Mouse (Mus musculus) liver, embryonic 11.5 days (tissue): Measurements from ENCODE around the gene Kl. TPM values are rescaled to one million over a fixed set of nuclear protein-coding genes. Genes with fewer than 3 reads are reported as not detected.

Experiments
- ATAC-seq: fragments of 200-750 bp; cut with Nextera tagmentation; replicated peaks from 2 replicates; pipeline ENCODE4 v1.8.0; 2017; ENCODE audit warnings: moderate number of reproducible peaks, mild to moderate bottlenecking, moderate TSS enrichment, moderate library complexity; ENCODE audit not compliant: low FRiP score
- DNase-seq: peaks from one replicate; pipeline ENCODE4 v3.0.0-alpha.2; 2017; ENCODE audit warnings: low spot score
- H3K27ac ChIP-seq: fragments of 300-500 bp; sonication (generic); 2 replicates; pipeline ENCODE4 v1.5.1; 2014; ENCODE audit warnings: mild to moderate bottlenecking, low read depth, low read length, control low read depth
- H3K27me3 ChIP-seq: fragments of 300-500 bp; sonication (generic); replicated peaks from 2 replicates; pipeline ENCODE4 v1.6.1; 2014; ENCODE audit warnings: low read length, mixed read lengths; ENCODE audit not compliant: control insufficient read depth, insufficient read depth
- H3K36me3 ChIP-seq: fragments of 300-500 bp; sonication (generic); 2 replicates; pipeline ENCODE4 v1.6.1; 2014; ENCODE audit warnings: mild to moderate bottlenecking, low read length, moderate library complexity, mixed read lengths; ENCODE audit not compliant: control insufficient read depth, insufficient read depth
- H3K4me1 ChIP-seq: fragments of 300-500 bp; sonication (generic); replicated peaks from 2 replicates; pipeline ENCODE4 v1.6.1; 2014; ENCODE audit warnings: low read length, mixed read lengths; ENCODE audit not compliant: control insufficient read depth, insufficient read depth
- H3K4me2 ChIP-seq: fragments of 300-500 bp; sonication (generic); 2 replicates; pipeline ENCODE4 v1.6.1; 2014; ENCODE audit warnings: mild to moderate bottlenecking, control low read depth, moderate library complexity
- H3K4me3 ChIP-seq: fragments of 300-500 bp; sonication (generic); 2 replicates; pipeline ENCODE4 v1.5.1; 2014; ENCODE audit warnings: low read depth, low read length, control low read depth
- H3K9ac ChIP-seq: fragments of 300-500 bp; sonication (generic); 2 replicates; pipeline ENCODE4 v1.6.1; 2014; ENCODE audit warnings: low read depth, low read length, control low read depth
- H3K9me3 ChIP-seq: fragments of 300-500 bp; sonication (generic); 2 replicates; pipeline ENCODE4 v1.6.1; 2016; ENCODE audit warnings: low read length, inconsistent platforms, mixed read lengths; ENCODE audit not compliant: control insufficient read depth
- WGBS: fragments of 180-500 bp; shearing (Covaris S2); extraction: QIAGEN DNeasy Blood & Tissue Kit; methylation state at CpG from one replicate; pipeline ENCODE4 v1.1.7; 2014; 5-methylcytosine and 5-hydroxymethylcytosine counted together
- polyA plus RNA-seq: library from polyadenylated mRNA; unstranded; fragments of >200 nt; fragmentation: Nextera tagmentation; extraction: Ambion mirVana; gene quantifications from 2 replicates; pipeline ENCODE4 v1.2.1, GENCODE M21; 2014

The Kl gene
- polyA plus RNA-seq, 1 experiment from 2014 or later: not detected

DNA sequence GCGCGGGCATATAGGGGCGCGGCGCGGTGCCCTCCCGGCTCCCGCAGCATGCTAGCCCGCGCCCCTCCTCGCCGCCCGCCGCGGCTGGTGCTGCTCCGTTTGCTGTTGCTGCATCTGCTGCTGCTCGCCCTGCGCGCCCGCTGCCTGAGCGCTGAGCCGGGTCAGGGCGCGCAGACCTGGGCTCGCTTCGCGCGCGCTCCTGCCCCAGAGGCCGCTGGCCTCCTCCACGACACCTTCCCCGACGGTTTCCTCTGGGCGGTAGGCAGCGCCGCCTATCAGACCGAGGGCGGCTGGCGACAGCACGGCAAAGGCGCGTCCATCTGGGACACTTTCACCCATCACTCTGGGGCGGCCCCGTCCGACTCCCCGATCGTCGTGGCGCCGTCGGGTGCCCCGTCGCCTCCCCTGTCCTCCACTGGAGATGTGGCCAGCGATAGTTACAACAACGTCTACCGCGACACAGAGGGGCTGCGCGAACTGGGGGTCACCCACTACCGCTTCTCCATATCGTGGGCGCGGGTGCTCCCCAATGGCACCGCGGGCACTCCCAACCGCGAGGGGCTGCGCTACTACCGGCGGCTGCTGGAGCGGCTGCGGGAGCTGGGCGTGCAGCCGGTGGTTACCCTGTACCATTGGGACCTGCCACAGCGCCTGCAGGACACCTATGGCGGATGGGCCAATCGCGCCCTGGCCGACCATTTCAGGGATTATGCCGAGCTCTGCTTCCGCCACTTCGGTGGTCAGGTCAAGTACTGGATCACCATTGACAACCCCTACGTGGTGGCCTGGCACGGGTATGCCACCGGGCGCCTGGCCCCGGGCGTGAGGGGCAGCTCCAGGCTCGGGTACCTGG lies 488 bp downstream of the Kl start:
- H3K36me3 ChIP-seq: no peaks in the 10 kb centered on the region
- peak overlapping the region; percentile 66 for H3K4me2 ChIP-seq
- no peaks in the 10 kb centered on the region for H3K9me3 ChIP-seq
- no peak overlapping the region for H3K9ac ChIP-seq
- DNase-seq (peak; percentile 48), ATAC-seq (peak; percentile 20; the same call in 1 of the 2 replicates)
- 4% methylated on average over 89 of the region's 89 CpGs for WGBS
- H3K27me3 ChIP-seq: peaks cover 35% of the 10 kb centered on the region
- H3K4me1 ChIP-seq: no peaks in the 10 kb centered on the region
- H3K27ac ChIP-seq: no peak overlapping the region
- H3K4me3 ChIP-seq: peak overlapping the region; percentile 49

GRCm38 (mm10) chr5:150954791-150955190 lies 2.4 kb downstream of the Kl start:
- H3K9ac ChIP-seq: no peak overlapping the region
- ATAC-seq (no peak), DNase-seq (no peak)
- H3K27me3 ChIP-seq: peaks cover 35% of the 10 kb centered on the region
- no peak overlapping the region for H3K4me2 ChIP-seq
- H3K27ac ChIP-seq: no peak overlapping the region
- H3K9me3 ChIP-seq: no peaks in the 10 kb centered on the region
- H3K4me3 ChIP-seq: no peak overlapping the region
- no peaks in the 10 kb centered on the region for H3K4me1 ChIP-seq
- WGBS: 76% methylated on average over 9 of the region's 9 CpGs
- H3K36me3 ChIP-seq: no peaks in the 10 kb centered on the region

- H3K4me2 ChIP-seq: no peak overlapping the region
- no peaks in the 10 kb centered on the region for H3K9me3 ChIP-seq
- H3K4me3 ChIP-seq: no peak overlapping the region
- H3K36me3 ChIP-seq: no peaks in the 10 kb centered on the region
- H3K27me3 ChIP-seq: 0 out of 2 replicates have a peak, but pooled peaks cover 3% of the 10 kb centered on the region
- ATAC-seq: no peak
- no peaks in the 10 kb centered on the region for H3K4me1 ChIP-seq
- WGBS: 77% methylated on average over 1 of the region's 1 CpGs
- no peak for DNase-seq
- H3K9ac ChIP-seq: no peak overlapping the region
- H3K27ac ChIP-seq: no peak overlapping the region
Measured at GRCm38 (mm10) chr5:150959861-150960260, 7.5 kb downstream of the Kl start.

- no peak overlapping the region for H3K27ac ChIP-seq
- ATAC-seq: no peak
Measured at GRCm38 (mm10) chr5:150961615-150962014, 9.2 kb downstream of the Kl start.

GRCm38 (mm10) chr5:150962756-150963155 lies 10.3 kb downstream of the Kl start:
- H3K9ac ChIP-seq: no peak overlapping the region
- ATAC-seq (no peak), DNase-seq (no peak)
- no peak overlapping the region for H3K27ac ChIP-seq
- H3K27me3 ChIP-seq: no peaks in the 10 kb centered on the region
- no peak overlapping the region for H3K4me2 ChIP-seq
- WGBS: 71% methylated on average over 1 of the region's 1 CpGs
- no peaks in the 10 kb centered on the region for H3K36me3 ChIP-seq
- no peaks in the 10 kb centered on the region for H3K9me3 ChIP-seq
- no peak overlapping the region for H3K4me3 ChIP-seq
- H3K4me1 ChIP-seq: no peaks in the 10 kb centered on the region

More at GRCm38 (mm10) chr5:150961615-150962014, 9.2 kb downstream of the Kl start:
- H3K27me3 ChIP-seq: no peaks in the 10 kb centered on the region
- H3K9me3 ChIP-seq: no peaks in the 10 kb centered on the region
- DNase-seq: no peak
- no peak overlapping the region for H3K4me2 ChIP-seq
- no peaks in the 10 kb centered on the region for H3K36me3 ChIP-seq
- H3K4me3 ChIP-seq: no peak overlapping the region
- H3K4me1 ChIP-seq: no peaks in the 10 kb centered on the region
- 85% methylated on average over 1 of the region's 1 CpGs for WGBS
- H3K9ac ChIP-seq: no peak overlapping the region

DNA sequence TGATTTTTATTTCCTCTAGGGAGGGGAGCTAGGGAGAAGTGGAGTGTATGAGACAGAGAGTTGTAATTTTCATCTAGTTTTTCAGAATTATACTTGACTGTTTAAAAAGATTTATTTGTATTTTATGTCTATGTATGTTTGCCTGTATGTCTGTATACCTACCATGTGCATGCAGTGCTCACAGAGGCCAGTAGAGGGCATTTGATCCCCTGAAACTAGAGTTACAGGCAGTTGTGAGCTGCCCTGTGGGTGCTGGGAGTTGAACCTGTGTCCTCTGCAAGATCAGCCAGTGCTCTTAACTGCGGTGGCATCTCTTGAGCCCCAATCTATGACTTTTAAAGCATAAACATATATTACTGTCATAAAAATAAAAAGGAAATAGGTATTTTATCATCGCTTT lies 15.5 kb downstream of the Kl start:
- H3K4me2 ChIP-seq: no peak overlapping the region
- no peaks in the 10 kb centered on the region for H3K36me3 ChIP-seq
- ATAC-seq (no peak), DNase-seq (no peak)
- H3K9me3 ChIP-seq: peaks cover 3% of the 10 kb centered on the region; the same call in 1 of the 2 replicates
- whole genome bisulfite sequencing: 94% methylated on average over 2 of the region's 2 CpGs
- H3K4me3 ChIP-seq: no peak overlapping the region
- H3K9ac ChIP-seq: no peak overlapping the region
- H3K4me1 ChIP-seq: no peaks in the 10 kb centered on the region
- H3K27me3 ChIP-seq: no peaks in the 10 kb centered on the region
- H3K27ac ChIP-seq: no peak overlapping the region

DNA sequence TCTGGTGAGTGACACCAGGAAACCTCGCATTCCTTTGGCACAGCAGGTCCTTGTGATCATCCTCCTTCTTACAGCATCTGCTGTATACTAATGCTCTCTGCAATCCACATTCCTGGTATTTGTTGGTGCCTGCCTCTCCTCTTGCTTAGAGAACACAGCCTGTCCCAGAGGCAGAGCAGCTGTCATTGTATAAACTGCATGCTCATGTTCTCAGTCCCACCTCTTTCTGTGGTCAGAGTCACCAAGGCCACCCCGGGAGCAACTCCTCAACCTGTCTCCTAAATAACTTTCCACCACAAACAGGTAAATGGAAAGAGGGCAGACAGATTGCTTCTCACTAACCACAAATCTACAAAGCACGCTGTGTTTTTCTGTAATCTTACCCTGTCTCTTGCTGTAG lies 18.1 kb downstream of the Kl start:
- ATAC-seq: no peak
- Histone ChIP-seq H3K27ac (no peak overlapping the region), H3K9ac (no peak overlapping the region), H3K4me3 (no peak overlapping the region), H3K9me3 (peaks cover 3% of the 10 kb centered on the region; the same call in 1 of the 2 replicates), H3K27me3 (no peaks in the 10 kb centered on the region), H3K36me3 (no peaks in the 10 kb centered on the region), H3K4me2 (no peak overlapping the region), H3K4me1 (no peaks in the 10 kb centered on the region)
- no peak for DNase-seq
- WGBS: 52% methylated on average over 3 of the region's 3 CpGs

DNA sequence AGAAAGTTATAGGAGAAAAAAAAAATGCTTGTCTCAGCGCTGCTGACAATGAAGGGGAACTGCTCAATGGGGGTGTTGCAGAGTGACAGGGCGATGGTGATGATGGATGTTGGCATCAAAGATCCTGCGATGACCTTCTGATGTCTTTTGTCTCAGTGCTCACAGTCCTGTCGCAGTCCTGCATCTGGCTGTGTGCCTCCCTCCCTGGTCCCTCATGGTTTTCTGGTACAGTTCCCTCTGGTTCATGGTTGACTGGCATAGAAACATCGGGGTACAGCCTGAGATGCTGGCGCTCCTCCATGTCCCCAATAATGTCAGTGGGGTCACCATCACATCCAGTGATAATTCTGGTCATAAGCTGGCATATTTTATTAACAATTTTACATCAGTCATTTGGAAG lies 18.7 kb downstream of the Kl start:
- no peak for DNase-seq
- Histone ChIP-seq H3K27ac (no peak overlapping the region), H3K4me1 (no peaks in the 10 kb centered on the region), H3K4me3 (no peak overlapping the region), H3K9ac (no peak overlapping the region), H3K27me3 (no peaks in the 10 kb centered on the region), H3K9me3 (peaks cover 3% of the 10 kb centered on the region; the same call in 1 of the 2 replicates), H3K36me3 (no peaks in the 10 kb centered on the region), H3K4me2 (no peak overlapping the region)
- no peak for ATAC-seq
- WGBS: 70% methylated on average over 6 of the region's 6 CpGs

DNA sequence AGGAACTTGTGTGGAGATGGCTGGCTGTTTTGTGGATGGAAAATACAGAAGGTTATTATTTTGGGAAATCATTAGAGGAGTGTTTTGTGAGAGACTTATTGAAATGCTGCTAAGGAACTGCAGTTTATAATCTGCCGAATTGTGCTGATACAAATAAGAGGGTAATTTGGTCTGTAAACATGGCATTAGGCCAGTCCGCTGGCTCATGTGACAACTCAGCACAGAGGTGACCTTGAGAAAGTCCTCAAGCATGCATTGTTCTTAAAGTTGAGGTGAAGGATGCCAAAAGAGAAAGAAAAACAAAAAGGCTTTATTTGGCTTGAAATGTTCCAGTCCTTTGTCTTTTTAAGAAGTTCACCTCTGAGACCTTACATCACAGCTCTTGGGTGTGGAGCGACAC lies 21.8 kb downstream of the Kl start:
- Histone ChIP-seq H3K4me2 (no peak overlapping the region), H3K27me3 (no peaks in the 10 kb centered on the region), H3K27ac (no peak overlapping the region), H3K9me3 (no peaks in the 10 kb centered on the region), H3K36me3 (no peaks in the 10 kb centered on the region), H3K4me3 (no peak overlapping the region), H3K9ac (no peak overlapping the region), H3K4me1 (no peaks in the 10 kb centered on the region)
- ATAC-seq (no peak), DNase-seq (no peak)
- WGBS: 85% methylated on average over 3 of the region's 3 CpGs
